ENCODE assay signal across 1 mouse cellular context in the genomic region with DNA sequence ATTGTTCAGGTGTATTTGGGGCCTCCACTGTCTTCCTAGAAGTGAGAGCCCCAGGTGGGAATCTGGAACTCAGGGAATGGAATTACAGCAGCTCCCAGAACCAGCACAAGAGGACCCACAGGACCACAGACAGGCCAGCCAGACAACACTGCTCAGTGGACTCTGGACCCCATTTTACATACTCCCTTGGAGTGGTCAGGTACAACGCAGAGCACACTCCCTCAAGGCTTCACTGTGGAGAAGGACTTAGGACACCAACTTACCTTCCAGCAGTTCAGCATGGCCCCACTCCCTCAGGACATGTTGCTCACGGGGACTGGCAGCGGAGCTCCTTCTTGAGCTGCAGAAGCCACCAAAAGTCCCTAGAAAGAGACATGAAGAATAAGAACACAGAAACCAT.
TF ChIP-seq lines count a peak whose summit lies in the region.

No protein-coding gene starts in this region.

TF ChIP-seq in CH12.LX, 34 proteins besides CTCF, POLR2A, EP300 and RAD21:
- TF ChIP-seq ELF1 (IDR thresholded peaks at IDR 0.05; ENCODE audit: low read depth, low read length) (no peak), ZMIZ1 (IDR thresholded peaks at IDR 0.05; ENCODE audit: low read depth, low read length) (no peak), POLR2AphosphoS2 (IDR thresholded peaks at IDR 0.05; ENCODE audit: low read depth, low read length) (no peak), NRF1 (IDR thresholded peaks at IDR 0.05; ENCODE audit: low read depth, low read length) (no peak), USF1 (IDR thresholded peaks at IDR 0.05; ENCODE audit: low read depth, low read length) (no peak), TCF12 (IDR thresholded peaks at IDR 0.05; ENCODE audit: low read depth, low read length) (no peak), RCOR1 (conservative IDR thresholded peaks at IDR 0.05; ENCODE audit: low read depth, low read length) (no peak), MAFK (IDR thresholded peaks at IDR 0.05; ENCODE audit: insufficient replicate concordance, low read length) (no peak), KAT2A (IDR thresholded peaks at IDR 0.05; ENCODE audit: insufficient replicate concordance, low read length) (no peak), SIN3A (IDR thresholded peaks at IDR 0.05; ENCODE audit: low read length) (no peak), CHD2 (IDR thresholded peaks at IDR 0.05; ENCODE audit: low read length) (no peak), PAX5 (IDR thresholded peaks at IDR 0.05; ENCODE audit: low read length) (no peak)
